ENCODE assay signal across 16 mouse cellular contexts in genomic region chr10:92076754-92077153, GRCm38 (mm10).
DNase-seq lines count a peak whose midpoint lies in the region; ATAC-seq lines count a peak whose summit lies in the region.
"Had no signal": no experiment of that assay in that cellular context is flagged by ENCODE, and none has a peak within 500 bp of the region (broad histone marks: within the 10 kb centered on the region; RNA-seq: fewer than 3 reads in every experiment).

No protein-coding gene starts in this region.

- 16% methylated on average over 3 of the region's 3 CpGs for WGBS in forebrain, embryonic 11.5 days
- 14% methylated on average over 3 of the region's 3 CpGs for WGBS in forebrain, embryonic 16.5 days
- WGBS in hindbrain, embryonic 14.5 days: 10% methylated on average over 3 of the region's 3 CpGs
- 8% methylated on average over 3 of the region's 3 CpGs for WGBS in midbrain, embryonic 15.5 days

- peak overlapping the region; percentile 20; the same call in 1 of the 2 replicates for H3K27ac ChIP-seq in forebrain, embryonic 11.5 days (ENCODE audit: low read depth, low read length)
- no peak overlapping the region for H3K27ac ChIP-seq in forebrain, embryonic 16.5 days (ENCODE audit: low read length)
- H3K27ac ChIP-seq in hindbrain, embryonic 14.5 days: peak overlapping the region; percentile 85
- H3K27ac ChIP-seq in midbrain, embryonic 15.5 days: peak overlapping the region; percentile 78
- H3K27ac ChIP-seq: limb, embryonic 15.5 days had no signal

- no peak for DNase-seq in forebrain, embryonic 11.5 days (ENCODE audit: low spot score)
- DNase-seq in hindbrain, embryonic 14.5 days (ENCODE audit: low spot score): no peak
- no peak for DNase-seq in spleen, postnatal 10 days (ENCODE audit: low spot score in 2 of 2)
- no peak for DNase-seq in right cerebral cortex, postnatal 14 days
- DNase-seq in right cerebral cortex, adult 18-20 months: no peak
- DNase-seq: cerebellum, adult 11 months; gastrocnemius, postnatal 10 days; kidney, adult 11 months; kidney, postnatal 14 days; liver, postnatal 0 days; lung, postnatal 4 days; thymus, postnatal 36 days had no signal

- ATAC-seq in forebrain, embryonic 11.5 days (replicated peaks; ENCODE audit: low FRiP score): peak; percentile 48
- ATAC-seq in forebrain, embryonic 16.5 days: no peak
- ATAC-seq in hindbrain, embryonic 14.5 days (ENCODE audit: low FRiP score): peak; percentile 43; the same call in 1 of the 2 replicates
- ATAC-seq in midbrain, embryonic 15.5 days (replicated peaks): peak; percentile 34; the same call in 1 of the 2 replicates
- ATAC-seq: liver, postnatal 0 days; Patski had no signal

- no peaks in the 10 kb centered on the region for H3K9me3 ChIP-seq in forebrain, embryonic 11.5 days (ENCODE audit: control insufficient read depth, low read length)
- no peaks in the 10 kb centered on the region for H3K9me3 ChIP-seq in forebrain, embryonic 16.5 days (ENCODE audit: control insufficient read depth, low read length)
- no peaks in the 10 kb centered on the region for H3K9me3 ChIP-seq in hindbrain, embryonic 14.5 days (ENCODE audit: control insufficient read depth, low read length)
- H3K9me3 ChIP-seq in midbrain, embryonic 15.5 days: no peaks in the 10 kb centered on the region
- H3K9me3 ChIP-seq: limb, embryonic 15.5 days had no signal

- no peak overlapping the region for H3K4me2 ChIP-seq in forebrain, embryonic 11.5 days (ENCODE audit: low read depth, low read length, severe bottlenecking)
- no peak overlapping the region for H3K4me2 ChIP-seq in forebrain, embryonic 16.5 days (ENCODE audit: low read length)
- no peak overlapping the region for H3K4me2 ChIP-seq in hindbrain, embryonic 14.5 days (replicated peaks)
- H3K4me2 ChIP-seq in midbrain, embryonic 15.5 days: no peak overlapping the region
- H3K4me2 ChIP-seq: limb, embryonic 15.5 days had no signal

- peaks cover 2% of the 10 kb centered on the region; the same call in 1 of the 2 replicates for H3K36me3 ChIP-seq in forebrain, embryonic 11.5 days (ENCODE audit: control insufficient read depth, insufficient read depth, low read length)
- H3K36me3 ChIP-seq in forebrain, embryonic 16.5 days (ENCODE audit: control insufficient read depth, insufficient read depth): no peaks in the 10 kb centered on the region
- H3K36me3 ChIP-seq in hindbrain, embryonic 14.5 days (replicated peaks; ENCODE audit: control insufficient read depth, insufficient read depth): peaks cover 52% of the 10 kb centered on the region
- peaks cover 2% of the 10 kb centered on the region; the same call in 1 of the 2 replicates for H3K36me3 ChIP-seq in midbrain, embryonic 15.5 days (replicated peaks)
- H3K36me3 ChIP-seq: limb, embryonic 15.5 days had no signal

- no peak overlapping the region for H3K4me3 ChIP-seq in forebrain, embryonic 11.5 days (ENCODE audit: low read depth, low read length)
- H3K4me3 ChIP-seq in forebrain, embryonic 16.5 days (replicated peaks; ENCODE audit: low read length): no peak overlapping the region
- H3K4me3 ChIP-seq in hindbrain, embryonic 14.5 days (replicated peaks; ENCODE audit: low read length): no peak overlapping the region
- H3K4me3 ChIP-seq in midbrain, embryonic 15.5 days: no peak overlapping the region
- H3K4me3 ChIP-seq: limb, embryonic 15.5 days had no signal

- peaks cover 22% of the 10 kb centered on the region; the same call in 1 of the 2 replicates for H3K4me1 ChIP-seq in forebrain, embryonic 11.5 days (replicated peaks; ENCODE audit: control insufficient read depth, insufficient read depth, low read length)
- H3K4me1 ChIP-seq in forebrain, embryonic 16.5 days (replicated peaks; ENCODE audit: control insufficient read depth, insufficient read depth, low read length): peaks cover 22% of the 10 kb centered on the region
- peaks cover 58% of the 10 kb centered on the region for H3K4me1 ChIP-seq in hindbrain, embryonic 14.5 days (replicated peaks; ENCODE audit: control insufficient read depth, insufficient read depth, low read length)
- H3K4me1 ChIP-seq in midbrain, embryonic 15.5 days: peaks cover 65% of the 10 kb centered on the region
- H3K4me1 ChIP-seq: limb, embryonic 15.5 days had no signal

- H3K27me3 ChIP-seq in forebrain, embryonic 11.5 days (ENCODE audit: control insufficient read depth, insufficient read depth, low read length): no peaks in the 10 kb centered on the region
- H3K27me3 ChIP-seq in forebrain, embryonic 16.5 days (replicated peaks; ENCODE audit: control insufficient read depth, insufficient read depth, low read length): no peaks in the 10 kb centered on the region; the same call in 1 of the 2 replicates
- H3K27me3 ChIP-seq in hindbrain, embryonic 14.5 days (ENCODE audit: control insufficient read depth, insufficient read depth, low read length): no peaks in the 10 kb centered on the region
- no peaks in the 10 kb centered on the region for H3K27me3 ChIP-seq in midbrain, embryonic 15.5 days (replicated peaks)
- H3K27me3 ChIP-seq: limb, embryonic 15.5 days; Patski had no signal

- H3K9ac ChIP-seq in forebrain, embryonic 11.5 days (ENCODE audit: low read length): 0 out of 2 replicates have a peak overlapping the region, but pooled peaks have one; percentile 5
- H3K9ac ChIP-seq in forebrain, embryonic 16.5 days (replicated peaks; ENCODE audit: low read depth, low read length): no peak overlapping the region
- H3K9ac ChIP-seq in hindbrain, embryonic 14.5 days: no peak overlapping the region
- no peak overlapping the region for H3K9ac ChIP-seq in midbrain, embryonic 15.5 days
- H3K9ac ChIP-seq: limb, embryonic 15.5 days; liver, postnatal 0 days had no signal
